Mouse (Mus musculus) E14TG2a.4 (cell line): Measurements from ENCODE around the gene Ubiad1.

Source experiments
- H3K27me3 ChIP-seq: 2 replicates; pipeline ENCODE4 v1.6.1; 2014; ENCODE audit warnings: low read length, control low read depth; ENCODE audit not compliant: insufficient read depth
- H3K36me3 ChIP-seq: 2 replicates; pipeline ENCODE4 v1.6.1; 2014; ENCODE audit warnings: low read length, control low read depth; ENCODE audit not compliant: insufficient read depth
- H3K4me1 ChIP-seq: replicated peaks from 2 replicates; pipeline ENCODE4 v1.6.1; 2014; ENCODE audit warnings: low read depth, low read length, control low read depth
- H3K4me3 ChIP-seq: replicated peaks from 2 replicates; pipeline ENCODE4 v1.5.1; 2014; ENCODE audit warnings: mild to moderate bottlenecking, low read length
- H3K9me3 ChIP-seq: 2 replicates; pipeline ENCODE4 v1.6.1; 2014; ENCODE audit warnings: low read length, control low read depth
- CTCF ChIP-seq: conservative IDR thresholded peaks from 2 replicates; pipeline ENCODE4 v1.5.1; 2014; ENCODE audit warnings: low read length
- NANOG ChIP-seq: IDR thresholded peaks from 2 replicates; pipeline ENCODE4 v1.6.1; 2014; ENCODE audit warnings: borderline replicate concordance, low read length, mixed read lengths
- POU5F1 ChIP-seq: IDR thresholded peaks from 2 replicates; pipeline ENCODE4 v1.6.1; 2014; ENCODE audit warnings: low read length, borderline replicate concordance

Ubiad1 gene

DNA sequence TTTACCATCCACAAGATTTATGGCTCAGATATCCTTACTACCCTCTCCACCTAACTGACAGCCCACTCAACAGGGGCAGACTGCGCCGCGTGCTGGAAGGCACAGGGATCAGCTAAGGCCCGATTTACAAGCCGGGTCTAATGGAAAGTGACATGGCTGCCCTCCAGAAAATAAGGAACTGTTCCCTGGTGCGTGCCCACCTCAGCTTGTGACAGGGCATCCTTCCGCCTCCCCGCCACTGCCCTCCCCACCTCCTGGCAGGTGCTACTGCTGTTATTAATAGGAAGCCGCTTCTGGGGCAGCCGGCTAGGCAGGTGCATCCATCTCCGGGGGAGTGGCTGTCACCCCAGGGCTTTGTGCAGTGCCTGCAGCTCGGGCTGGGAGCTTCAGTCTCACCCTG is 41.2 kb downstream of the Ubiad1 start:
- peaks cover 33% of the 10 kb centered on the region for H3K4me1 ChIP-seq
- H3K36me3 ChIP-seq, result no peaks in the 10 kb centered on the region
- 0 out of 2 replicates have a peak overlapping the region, but pooled peaks have one; percentile 20 for H3K4me3 ChIP-seq
- TF ChIP-seq NANOG, result no peak
- no peak for TF ChIP-seq CTCF
- no peak for TF ChIP-seq POU5F1
- H3K27me3 ChIP-seq, result peaks cover 67% of the 10 kb centered on the region
- no peaks in the 10 kb centered on the region for H3K9me3 ChIP-seq

DNA sequence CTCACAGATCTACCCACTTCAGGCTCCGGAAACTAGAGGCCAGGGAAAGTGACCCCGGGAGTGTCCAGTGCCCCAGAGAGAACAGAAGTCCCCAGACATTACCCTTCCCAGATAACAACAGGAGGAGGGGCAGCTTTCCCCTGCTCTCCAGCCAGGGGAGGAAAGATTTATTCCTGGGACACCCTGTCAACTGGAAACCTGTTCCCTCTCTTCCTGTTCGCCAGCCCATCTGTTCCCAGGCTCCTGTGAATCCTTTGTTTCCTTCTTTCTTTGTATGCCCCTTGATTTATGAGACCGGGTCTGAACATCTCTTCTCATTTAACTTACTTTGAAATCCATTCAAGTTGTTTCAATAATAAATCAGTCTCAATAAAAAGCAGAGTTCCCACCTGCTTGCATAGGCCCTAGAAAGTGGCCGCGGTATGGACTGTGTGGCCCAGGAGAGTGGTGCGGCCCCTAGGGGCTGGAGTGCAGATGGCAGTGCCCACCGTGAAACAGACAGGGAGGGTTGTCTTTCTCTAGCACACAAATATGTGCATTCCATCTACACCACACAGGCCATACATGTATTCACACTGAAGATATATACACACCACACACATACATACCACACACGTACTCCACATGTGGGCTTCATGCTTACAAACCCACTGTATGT is 45.0 kb downstream of the Ubiad1 start:
- no peaks in the 10 kb centered on the region for H3K9me3 ChIP-seq
- H3K4me3 ChIP-seq, result no peak overlapping the region
- peaks cover 43% of the 10 kb centered on the region for H3K27me3 ChIP-seq
- TF ChIP-seq CTCF (no peak), POU5F1 (no peak), NANOG (no peak)
- H3K4me1 ChIP-seq, result peaks cover 27% of the 10 kb centered on the region
- no peaks in the 10 kb centered on the region for H3K36me3 ChIP-seq

DNA sequence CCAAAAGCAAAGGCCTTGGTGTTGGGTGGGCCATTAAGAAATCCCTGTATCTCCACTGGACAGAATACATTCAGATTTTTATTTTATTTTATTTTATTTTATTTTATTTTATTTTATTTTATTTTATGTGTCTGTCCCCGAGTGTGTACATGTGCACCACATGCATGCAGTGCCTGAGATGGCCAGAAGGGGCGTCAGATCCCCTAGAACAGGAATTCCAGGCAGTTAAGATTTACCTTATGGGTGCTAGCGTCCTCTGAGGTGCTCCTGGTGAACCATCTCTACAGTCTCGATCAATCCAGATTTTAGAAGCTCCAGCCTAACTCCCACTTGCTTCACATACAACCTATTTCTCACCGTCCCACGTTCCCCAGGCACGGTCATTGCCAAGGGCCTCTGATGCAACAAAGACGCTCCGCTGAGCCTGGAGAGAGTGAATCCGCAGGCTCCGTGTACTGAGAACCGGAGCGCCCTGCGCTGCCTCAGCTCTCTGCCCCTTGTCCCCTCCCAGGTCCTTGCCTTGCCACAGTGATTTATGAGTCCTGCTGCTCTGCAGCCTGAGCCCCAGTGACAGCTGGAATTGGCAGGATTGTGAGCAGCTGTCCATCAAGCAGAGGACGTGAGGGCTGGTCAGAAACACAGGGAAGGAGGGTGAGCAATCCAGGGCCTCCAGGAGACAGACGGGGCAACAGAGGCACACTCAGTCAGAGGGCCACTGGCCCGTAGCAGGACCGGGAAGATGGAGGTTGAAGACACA is 46.9 kb downstream of the Ubiad1 start:
- Histone ChIP-seq H3K9me3 (no peaks in the 10 kb centered on the region), H3K36me3 (no peaks in the 10 kb centered on the region), H3K4me1 (peaks cover 22% of the 10 kb centered on the region), H3K4me3 (no peak overlapping the region), H3K27me3 (peaks cover 30% of the 10 kb centered on the region)
- TF ChIP-seq POU5F1 (no peak), CTCF (peak; percentile 66), NANOG (no peak)

DNA sequence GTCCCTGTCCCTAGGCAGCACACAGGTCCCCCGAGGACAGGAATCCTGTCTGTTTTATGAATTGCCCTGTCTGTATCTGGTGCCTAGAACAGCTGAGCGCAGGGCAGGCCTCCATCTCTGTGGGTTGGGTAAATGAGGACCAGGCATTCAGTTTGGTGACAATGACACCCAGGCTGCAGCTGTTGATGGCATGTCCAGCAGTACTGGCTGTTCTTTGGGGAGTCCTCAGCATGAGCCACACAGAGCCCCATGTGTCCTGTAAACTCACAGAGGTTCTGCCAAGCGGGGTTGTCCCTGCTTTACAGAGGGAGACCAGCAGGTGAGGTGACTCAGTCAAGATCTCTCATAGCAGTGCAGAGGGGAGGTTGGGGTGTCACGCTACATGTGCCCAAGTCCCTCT is 47.5 kb downstream of the Ubiad1 start:
- H3K27me3 ChIP-seq, result peaks cover 30% of the 10 kb centered on the region
- H3K4me3 ChIP-seq, result no peak overlapping the region
- peaks cover 27% of the 10 kb centered on the region for H3K4me1 ChIP-seq
- no peaks in the 10 kb centered on the region for H3K36me3 ChIP-seq
- no peaks in the 10 kb centered on the region for H3K9me3 ChIP-seq
- TF ChIP-seq POU5F1, result no peak
- no peak for TF ChIP-seq CTCF
- no peak for TF ChIP-seq NANOG

DNA sequence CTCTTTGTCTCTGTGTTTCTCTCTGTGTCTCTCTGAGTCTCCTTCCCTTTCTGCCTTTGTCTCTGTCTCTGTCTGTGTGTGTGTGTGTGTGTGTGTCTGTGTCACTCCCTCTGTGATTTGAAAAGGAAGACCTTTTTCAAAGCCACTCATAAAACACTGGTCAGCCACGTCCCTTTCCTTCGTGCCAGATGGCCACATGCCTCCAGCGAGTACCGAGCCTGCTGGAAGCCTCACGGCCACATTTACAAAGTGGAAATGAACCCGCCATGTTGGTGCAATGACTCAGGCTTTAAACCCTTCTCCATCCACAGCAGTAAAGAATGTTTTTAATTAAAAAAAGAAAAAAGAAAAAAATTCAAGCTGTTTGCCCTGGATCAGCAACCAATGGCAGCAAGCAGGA is 48.7 kb downstream of the Ubiad1 start:
- Histone ChIP-seq H3K27me3 (peaks cover 25% of the 10 kb centered on the region), H3K36me3 (no peaks in the 10 kb centered on the region), H3K9me3 (no peaks in the 10 kb centered on the region), H3K4me1 (peaks cover 35% of the 10 kb centered on the region), H3K4me3 (no peak overlapping the region)
- no peak for TF ChIP-seq NANOG
- TF ChIP-seq POU5F1, result no peak
- no peak for TF ChIP-seq CTCF

DNA sequence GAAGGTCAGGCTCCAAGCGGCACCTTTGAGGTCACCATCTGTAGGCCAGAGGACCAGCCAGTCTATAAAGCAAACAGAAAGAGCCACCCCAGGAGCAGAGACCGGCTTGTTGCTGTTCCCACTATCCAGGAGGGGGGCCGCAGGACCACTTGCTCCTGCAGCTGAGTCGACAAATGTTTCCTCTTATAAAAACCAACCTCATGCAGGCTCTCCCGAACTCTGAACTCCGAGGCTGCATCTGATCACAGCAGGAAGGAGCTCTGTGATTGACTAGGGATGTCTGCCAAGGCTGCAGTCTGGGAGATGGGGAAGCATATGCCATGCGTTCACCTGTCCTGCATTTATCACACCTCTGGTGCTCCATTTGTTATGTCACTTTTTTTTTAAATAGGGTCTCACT is 49.4 kb downstream of the Ubiad1 start:
- Histone ChIP-seq H3K4me3 (no peak overlapping the region), H3K36me3 (no peaks in the 10 kb centered on the region), H3K9me3 (no peaks in the 10 kb centered on the region), H3K4me1 (peaks cover 35% of the 10 kb centered on the region), H3K27me3 (peaks cover 21% of the 10 kb centered on the region)
- TF ChIP-seq POU5F1, result no peak
- no peak for TF ChIP-seq CTCF
- no peak for TF ChIP-seq NANOG

DNA sequence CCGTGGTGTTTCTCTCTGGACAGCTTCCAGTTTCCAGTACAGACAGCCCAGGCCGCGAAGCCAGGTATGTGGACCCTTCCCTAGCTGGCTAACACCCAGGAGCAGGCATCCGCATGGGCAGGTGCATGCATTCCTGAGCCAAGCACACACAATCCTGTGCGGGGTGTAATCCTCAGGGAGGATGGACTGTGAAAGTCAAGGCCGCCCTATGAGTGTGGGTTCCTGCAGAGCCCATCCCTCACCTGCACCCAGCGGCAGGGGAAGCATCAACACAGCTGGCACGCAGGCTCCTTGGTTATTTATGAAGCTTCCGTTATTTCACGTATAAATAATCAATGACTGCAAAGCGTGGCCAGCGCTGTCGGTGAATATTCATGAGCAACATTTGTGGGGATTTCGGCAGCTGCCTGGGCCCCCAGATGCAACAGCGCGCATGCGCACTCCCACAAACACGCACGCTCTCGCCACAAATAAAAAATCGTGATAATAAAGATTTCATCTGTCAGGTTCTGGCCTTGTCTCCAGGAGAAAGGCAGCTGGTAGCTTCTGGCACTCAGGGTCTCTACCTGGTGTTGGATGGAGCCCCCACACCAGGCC is 52.8 kb downstream of the Ubiad1 start:
- Histone ChIP-seq H3K36me3 (no peaks in the 10 kb centered on the region), H3K9me3 (no peaks in the 10 kb centered on the region), H3K4me1 (peaks cover 26% of the 10 kb centered on the region), H3K4me3 (peak overlapping the region; percentile 64), H3K27me3 (peaks cover 20% of the 10 kb centered on the region)
- no peak for TF ChIP-seq NANOG

DNA sequence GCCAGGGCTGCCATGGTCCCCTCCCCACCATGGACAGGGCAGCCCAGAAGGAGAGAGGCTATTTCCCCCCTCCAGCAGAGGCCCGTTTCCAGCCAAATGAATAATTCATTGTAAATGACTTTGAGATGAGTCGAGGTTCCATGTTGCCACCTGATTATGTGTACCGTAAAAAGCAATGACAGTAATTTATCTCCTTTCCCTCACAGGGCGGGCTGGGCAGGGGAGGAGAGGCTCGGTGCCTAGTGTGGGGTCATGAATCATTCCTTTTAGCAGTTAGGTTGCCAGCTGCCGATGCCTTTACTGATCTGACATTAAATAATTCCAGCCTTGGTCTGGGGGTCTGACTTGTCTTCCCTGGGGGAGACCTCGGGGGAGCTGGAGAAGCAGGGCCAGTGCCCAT is 54.9 kb downstream of the Ubiad1 start:
- H3K36me3 ChIP-seq, result no peaks in the 10 kb centered on the region
- H3K4me3 ChIP-seq, result no peak overlapping the region
- no peaks in the 10 kb centered on the region for H3K9me3 ChIP-seq
- peaks cover 24% of the 10 kb centered on the region for H3K27me3 ChIP-seq
- TF ChIP-seq CTCF (no peak), NANOG (no peak), POU5F1 (no peak)
- peaks cover 22% of the 10 kb centered on the region for H3K4me1 ChIP-seq
